Mouse (Mus musculus): ENCODE data around the gene Gm20388.

DNA sequence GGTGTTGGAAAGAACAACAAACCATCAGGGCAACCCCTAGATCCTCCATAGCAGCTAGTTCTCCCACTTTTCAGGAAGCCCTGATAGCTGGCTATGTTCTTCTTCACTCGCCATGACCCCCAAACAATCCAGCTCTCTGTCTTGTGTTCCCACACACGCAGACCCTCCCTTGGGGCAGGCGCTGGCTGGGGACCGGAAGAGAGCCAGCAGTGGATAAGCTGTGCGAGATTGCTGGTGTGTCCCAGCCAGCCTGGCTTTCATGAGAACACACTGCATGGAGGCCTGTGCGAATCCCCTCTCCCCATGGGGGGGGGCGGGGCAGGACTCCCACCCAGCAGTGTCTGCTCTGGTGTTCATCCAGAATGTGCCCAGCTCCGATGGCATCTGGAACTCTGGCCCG is 1278.4 kb downstream of the Gm20388 start:
- no peak for TF ChIP-seq POLR2A (IDR thresholded peaks at IDR 0.05; ENCODE audit: borderline replicate concordance, insufficient read depth, low read length)
- no peak for TF ChIP-seq CTCF (IDR thresholded peaks at IDR 0.05; ENCODE audit: borderline replicate concordance, insufficient read depth, low read depth, low read length)
